Mouse (Mus musculus) bone marrow, adult 2 months (tissue): Measurements from ENCODE around the gene Jak1.

Experiments used
- CTCF ChIP-seq: fragments of 200-500 bp; IDR thresholded peaks from 2 replicates; pipeline ENCODE4 v1.5.1; 2011; ENCODE audit warnings: low read length, control low read depth; ENCODE audit not compliant: control insufficient read depth, insufficient read depth
- POLR2A ChIP-seq: fragments of 200-500 bp; IDR thresholded peaks from 2 replicates; pipeline ENCODE4 v1.6.1; 2011; ENCODE audit warnings: low read depth, mild to moderate bottlenecking, control low read depth, low read length, borderline replicate concordance; ENCODE audit not compliant: control insufficient read depth

DNA sequence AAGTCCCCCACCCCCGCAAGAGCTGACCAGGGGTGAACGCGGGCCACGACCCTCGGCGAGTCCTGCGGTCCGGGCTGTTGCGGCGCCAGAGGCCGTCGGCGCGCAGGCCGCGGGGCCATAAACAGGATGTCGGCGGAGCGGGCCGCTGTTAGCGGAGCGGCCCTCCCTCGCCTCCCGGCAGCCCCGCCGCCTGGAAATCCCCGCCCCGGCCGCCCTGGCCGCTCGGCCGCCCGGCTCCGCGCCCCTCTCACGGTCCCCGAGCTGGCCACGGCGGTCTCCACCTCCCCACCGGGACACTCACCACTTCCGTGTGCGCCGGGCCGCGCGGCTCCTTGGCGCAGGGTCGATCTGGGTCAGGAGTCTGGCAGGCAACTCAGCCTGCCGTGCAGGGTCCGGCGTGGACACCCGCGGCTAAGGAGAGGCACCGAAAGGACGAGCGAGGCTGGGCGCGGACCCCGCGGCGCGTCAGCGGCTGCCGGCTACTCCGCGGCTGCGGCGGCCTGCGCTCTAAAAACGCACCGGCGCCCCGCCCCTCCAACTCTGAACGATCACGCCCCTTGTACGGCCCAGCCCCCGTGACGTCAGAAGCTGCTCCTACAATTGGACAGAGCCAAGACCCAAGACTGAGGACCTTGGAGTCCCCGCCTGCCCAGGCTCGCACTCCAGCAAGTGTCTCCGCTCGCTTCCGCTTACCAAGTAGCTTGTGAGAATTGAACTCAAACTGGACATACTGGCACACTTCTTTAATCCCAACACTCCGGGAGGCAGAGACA is at the start of gene Jak1:
- TF ChIP-seq CTCF (peak; percentile 14; the same call in 1 of the 2 replicates), POLR2A (peak; percentile 98; the same call in 1 of the 2 replicates)
